Mouse (Mus musculus) adrenal gland, postnatal 4 days (tissue): ENCODE measurements around the gene Olfr569. TPM values are rescaled to one million over a fixed set of nuclear protein-coding genes. Genes with fewer than 3 reads are reported as not detected.

Experiments
- DNase-seq, 2 experiments: peaks; one replicate each; pipeline ENCODE4 v3.0.0; 2021 to 2022; ENCODE audit warnings: low spot score in 2 of 2, mixed read lengths in 2 of 2
- long read RNA-seq, 2 experiments: library from polyadenylated mRNA; stranded (forward); transcript quantifications; one replicate each; pipeline ENCODE4 v2.0.0; 2021
- total RNA-seq, 2 experiments: library from RNA; stranded (reverse); gene quantifications; 2 replicates each; pipeline ENCODE4 v1.2.3; 2021

Olfr569 gene
- total RNA-seq, result not detected
- long read RNA-seq, experiment 1, result 0 reads
- long read RNA-seq, experiment 2, result 0 reads

DNA sequence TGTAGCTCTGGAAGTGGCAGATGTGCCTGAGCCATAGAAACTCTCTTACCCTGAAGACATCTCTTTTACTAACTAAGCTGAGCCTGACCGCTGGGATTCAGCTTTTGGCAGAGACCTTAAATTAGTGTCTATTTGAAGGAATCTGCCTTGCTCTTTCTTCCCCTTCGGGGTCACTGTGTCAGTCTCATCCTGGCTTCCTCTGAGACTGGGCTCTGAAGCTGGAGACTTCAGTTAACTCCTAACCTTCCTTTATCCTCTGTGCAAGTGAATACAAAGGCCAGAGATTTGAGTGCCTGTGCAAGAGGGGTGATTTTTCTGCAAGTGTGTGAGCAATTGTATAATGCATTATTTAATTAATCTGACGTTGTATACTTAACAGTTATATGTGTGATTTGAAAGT lies at the start of gene Olfr569:
TSS of gene Olfr569 (minus strand) at position 101 of the 400 bp plus-strand sequence.
- DNase-seq, result no peak

DNA sequence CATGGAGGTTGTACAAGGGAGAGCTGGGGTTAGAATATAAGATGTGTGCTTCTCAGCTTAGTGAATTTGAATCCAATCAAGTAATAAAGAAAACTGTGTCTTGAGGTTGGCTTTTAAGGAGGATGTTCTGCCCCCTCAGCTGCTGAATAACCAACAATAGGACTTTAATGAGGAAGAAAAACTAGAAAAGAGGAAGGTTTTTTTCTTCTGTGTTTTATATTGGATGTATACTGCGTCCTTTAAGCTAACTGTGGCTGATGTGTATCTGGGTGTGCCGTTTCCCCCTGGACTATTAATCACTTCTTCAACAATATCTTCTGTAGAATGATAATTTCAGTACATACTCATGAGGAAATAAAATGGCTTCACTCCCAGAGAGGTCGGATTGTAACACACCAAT lies 36.4 kb upstream of the Olfr569 start:
- DNase-seq, result no peak

GRCm38 (mm10) chr7:102924109-102924508 lies 33.4 kb upstream of the Olfr569 start, which contains the start of gene Olfr572:
TSS of gene Olfr572 (plus strand) at chr7:102924409.
- DNase-seq, result no peak

GRCm38 (mm10) chr7:102919632-102920031 lies 28.9 kb upstream of the Olfr569 start:
- DNase-seq, result no peak

- DNase-seq, result no peak
Measured at GRCm38 (mm10) chr7:102917032-102917875, 26.6 kb upstream of the Olfr569 start, which contains the start of gene Olfr571. TSS of gene Olfr571 (minus strand) at chr7:102917536.

GRCm38 (mm10) chr7:102916405-102916804 lies 25.7 kb upstream of the Olfr569 start:
- DNase-seq, result no peak

DNA sequence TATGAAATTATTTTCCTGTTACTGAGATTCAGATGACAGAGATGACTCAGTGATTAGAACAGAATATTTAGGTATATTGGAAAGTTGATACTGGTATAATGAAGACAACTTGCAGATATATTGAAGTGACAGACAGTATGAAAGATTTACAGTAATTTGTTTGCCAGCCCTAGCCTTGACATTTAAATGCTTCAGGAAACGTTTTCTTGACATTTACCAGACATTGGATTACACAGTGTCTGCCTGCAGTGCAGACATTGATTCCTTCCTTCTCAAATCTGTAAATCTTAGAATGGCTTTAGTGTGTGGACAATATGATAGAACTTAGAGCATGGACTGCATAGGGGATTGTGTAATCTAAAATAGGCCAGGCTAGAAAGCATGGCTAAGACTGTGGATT lies 24.6 kb upstream of the Olfr569 start:
- DNase-seq, result no peak

DNA sequence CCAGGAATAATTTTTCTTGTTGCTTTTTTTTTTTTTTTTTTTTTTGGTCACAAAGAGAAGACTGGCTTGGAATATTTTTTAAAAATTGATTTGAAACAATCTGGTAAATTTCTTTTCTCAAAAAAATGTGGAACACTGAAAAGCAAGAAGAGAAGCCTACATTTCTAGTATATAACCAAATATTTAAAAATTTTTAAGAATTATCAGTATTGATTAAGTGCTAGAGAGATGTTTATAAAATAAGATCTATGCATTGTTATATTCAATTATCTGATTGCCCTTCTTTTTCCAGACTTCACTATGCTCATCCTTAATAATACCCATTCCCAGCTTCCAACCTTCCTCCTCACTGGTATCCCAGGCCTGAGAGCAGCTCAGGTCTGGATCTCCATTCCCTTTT lies 13.9 kb downstream of the Olfr569 start, which contains the start of gene Olfr568:
TSS of gene Olfr568 (plus strand) at position 301 of the 400 bp plus-strand sequence.
- DNase-seq, result no peak

DNA sequence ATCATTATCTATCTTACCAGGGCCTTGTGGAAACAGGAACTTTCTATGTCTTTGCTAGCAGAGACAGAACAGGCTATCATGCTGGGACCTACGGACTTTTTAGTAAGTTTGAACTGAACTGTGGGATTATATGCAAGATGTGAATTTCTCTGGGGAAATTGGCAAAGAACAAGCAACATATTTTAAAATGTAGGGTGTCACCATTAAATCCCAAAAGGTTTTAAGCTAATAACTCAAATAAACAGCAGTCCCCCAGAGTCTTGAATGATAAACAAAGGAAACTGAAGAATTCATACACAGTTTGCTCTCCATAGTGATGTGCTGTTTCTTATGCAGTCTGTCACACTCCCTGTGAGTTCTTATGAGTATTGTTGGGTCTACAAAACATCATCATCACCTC lies 32.0 kb downstream of the Olfr569 start, which contains the start of gene Olfr566:
TSS of gene Olfr566 (minus strand) at position 101 of the 400 bp plus-strand sequence.
- no peak for DNase-seq

DNA sequence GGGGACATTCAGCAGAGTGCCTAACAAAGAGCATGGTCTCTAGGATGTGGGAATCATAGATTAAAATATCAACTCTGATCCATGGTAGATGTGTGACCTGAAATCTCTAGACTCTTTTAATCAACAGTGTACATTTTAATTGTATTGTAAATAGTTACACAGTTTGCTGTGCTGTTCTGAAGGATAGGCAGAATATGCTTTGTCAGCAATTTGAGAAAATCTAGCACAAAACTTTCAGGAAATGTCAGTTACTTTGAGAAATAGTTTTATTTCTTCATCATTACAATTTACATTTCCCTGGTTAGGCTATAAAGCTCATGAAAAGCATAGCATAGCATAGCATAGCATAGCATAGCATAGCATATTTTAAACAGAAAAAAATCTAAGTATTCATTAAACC lies 34.9 kb downstream of the Olfr569 start:
- DNase-seq, result no peak

Other genes starting within 250 kb of the Olfr569 start
- not detected for gene Olfr555, start 232.1 kb downstream of the Olfr569 start, total RNA-seq
- gene Olfr556, start 226.0 kb downstream of the Olfr569 start, total RNA-seq, result not detected
- 10 to 100 TPM; 16.0 to 20.2 TPM for gene Trim68, start 203.6 kb downstream of the Olfr569 start, total RNA-seq
- gene Olfr557, start 195.0 kb downstream of the Olfr569 start, total RNA-seq, result not detected
- gene Olfr558, start 188.7 kb downstream of the Olfr569 start, total RNA-seq, result under 1 TPM; 0.54 to 0.62 TPM
- not detected for gene Olfr33, start 171.8 kb downstream of the Olfr569 start, total RNA-seq
- not detected for gene Olfr559, start 163.4 kb downstream of the Olfr569 start, total RNA-seq
- not detected for gene Olfr560, start 131.5 kb downstream of the Olfr569 start, total RNA-seq
- 1 to 10 TPM; 1.1 to 1.9 TPM for gene Olfr78, start 131.4 kb downstream of the Olfr569 start, total RNA-seq
- gene Olfr561, start 119.7 kb downstream of the Olfr569 start, total RNA-seq, result not detected
- not detected for gene Olfr564, start 87.4 kb downstream of the Olfr569 start, total RNA-seq
- not detected for gene Olfr566, start 32.1 kb downstream of the Olfr569 start, total RNA-seq
- gene Olfr568, start 13.8 kb downstream of the Olfr569 start, total RNA-seq, result not detected
- not detected for gene Olfr570, start 3.7 kb upstream of the Olfr569 start, total RNA-seq
- gene Olfr571, start 26.7 kb upstream of the Olfr569 start, total RNA-seq, result not detected
- gene Olfr572, start 33.5 kb upstream of the Olfr569 start, total RNA-seq, result not detected
- not detected for gene Olfr573-ps1, start 51.7 kb upstream of the Olfr569 start, total RNA-seq
- gene Olfr574, start 57.6 kb upstream of the Olfr569 start, total RNA-seq, result not detected
- gene Olfr575, start 67.9 kb upstream of the Olfr569 start, total RNA-seq, result not detected
- gene Olfr576, start 71.8 kb upstream of the Olfr569 start, total RNA-seq, result not detected
- not detected for gene Olfr577, start 85.1 kb upstream of the Olfr569 start, total RNA-seq
- not detected for gene Olfr578, start 98.4 kb upstream of the Olfr569 start, total RNA-seq
- not detected for gene Olfr582, start 147.1 kb upstream of the Olfr569 start, total RNA-seq
- not detected for gene Olfr583, start 160.4 kb upstream of the Olfr569 start, total RNA-seq
- not detected for gene Olfr584, start 191.0 kb upstream of the Olfr569 start, total RNA-seq
- not detected for gene Olfr585, start 206.8 kb upstream of the Olfr569 start, total RNA-seq
- gene Olfr586, start 234.8 kb upstream of the Olfr569 start, total RNA-seq, result not detected
- gene Olfr588-ps1, start 250.0 kb upstream of the Olfr569 start, total RNA-seq, result not detected